Mouse (Mus musculus) lung, postnatal 10 days (tissue): ENCODE measurements around the gene Sost.
"Not testable (repeated sequence)": the region's sequence is repeated elsewhere in the genome, so short reads cannot be mapped to it uniquely, and the experiment has no call there.

ENCODE experiments used
- DNase-seq: peaks from one replicate; pipeline ENCODE4 v3.0.0; 2021

Gene Sost

GRCm38 (mm10) chr11:101966965-101967614 lies at the start of gene Sost:
Gene Sost, minus strand, starts transcription at chr11:101967015.
- DNase-seq: no peak

GRCm38 (mm10) chr11:102016136-102016535 lies 49.3 kb upstream of the Sost start:
- DNase-seq: no peak

GRCm38 (mm10) chr11:102015472-102015871 lies 48.7 kb upstream of the Sost start:
- DNase-seq: no peak

- DNase-seq: no peak
Observed at GRCm38 (mm10) chr11:102013201-102013600, 46.4 kb upstream of the Sost start.

GRCm38 (mm10) chr11:102011510-102011909 lies 44.7 kb upstream of the Sost start:
- no peak for DNase-seq

- no peak for DNase-seq
Observed at GRCm38 (mm10) chr11:102010140-102010539, 43.3 kb upstream of the Sost start.

GRCm38 (mm10) chr11:102008954-102009637 lies 42.3 kb upstream of the Sost start:
- DNase-seq: peak; percentile 61

- no peak for DNase-seq
Observed at GRCm38 (mm10) chr11:102008372-102008771, 41.6 kb upstream of the Sost start.

GRCm38 (mm10) chr11:102006688-102007087 lies 39.9 kb upstream of the Sost start:
- no peak for DNase-seq

GRCm38 (mm10) chr11:102006271-102006670 lies 39.5 kb upstream of the Sost start:
- DNase-seq: no peak

GRCm38 (mm10) chr11:102004251-102004650 lies 37.4 kb upstream of the Sost start:
- DNase-seq: no peak

- no peak for DNase-seq
Observed at GRCm38 (mm10) chr11:101999466-101999865, 32.7 kb upstream of the Sost start.

GRCm38 (mm10) chr11:101998258-101998657 lies 31.4 kb upstream of the Sost start:
- peak; percentile 49 for DNase-seq

- no peak for DNase-seq
Observed at GRCm38 (mm10) chr11:101995938-101996337, 29.1 kb upstream of the Sost start.

- DNase-seq: no peak
Observed at GRCm38 (mm10) chr11:101994100-101994499, 27.3 kb upstream of the Sost start.

- no peak for DNase-seq
Observed at GRCm38 (mm10) chr11:101992411-101992810, 25.6 kb upstream of the Sost start.

- DNase-seq: no peak
Observed at GRCm38 (mm10) chr11:101991813-101992212, 25.0 kb upstream of the Sost start.

- no peak for DNase-seq
Observed at GRCm38 (mm10) chr11:101990244-101990643, 23.4 kb upstream of the Sost start.

- DNase-seq: no peak
Observed at GRCm38 (mm10) chr11:101986913-101987312, 20.1 kb upstream of the Sost start, which contains the start of gene Dusp3. Gene Dusp3, minus strand, starts transcription at chr11:101987013.

- peak; percentile 94 for DNase-seq
Observed at GRCm38 (mm10) chr11:101985990-101986389, 19.2 kb upstream of the Sost start.

- not testable (repeated sequence) for DNase-seq
Observed at GRCm38 (mm10) chr11:101985450-101985849, 18.6 kb upstream of the Sost start.

GRCm38 (mm10) chr11:101984054-101985025 lies 17.5 kb upstream of the Sost start, which contains the start of gene Cfap97d1:
Gene Cfap97d1, plus strand, starts transcription at chr11:101984279.
- DNase-seq: peak; percentile 98

GRCm38 (mm10) chr11:101983431-101983921 lies 16.7 kb upstream of the Sost start:
- no peak for DNase-seq
